ENCODE assay signal across 8 mouse cellular contexts in genomic region chr15:101113176-101113575, GRCm38 (mm10). TPM values are rescaled to one million over a fixed set of nuclear protein-coding genes. Genes with fewer than 3 reads are reported as not detected.
A peak's percentile ranks its signal among the peaks of the same experiment; 100 is the strongest.
DNase-seq lines count a peak whose midpoint lies in the region; ATAC-seq and TF ChIP-seq lines count a peak whose summit lies in the region.

No protein-coding gene starts in this region.

- no peak overlapping the region for H3K4me3 ChIP-seq in layer of hippocampus, adult 2 months
- H3K4me3 ChIP-seq in bone marrow, adult 2 months (replicated peaks; ENCODE audit: control insufficient read depth, low read depth, low read length): no peak overlapping the region
- H3K4me3 ChIP-seq in lung, postnatal 0 days (ENCODE audit: low read depth, low read length): no peak overlapping the region
- no peak overlapping the region for H3K4me3 ChIP-seq in forebrain, embryonic 16.5 days (replicated peaks; ENCODE audit: low read length)

- WGBS in bone marrow, adult 2 months: 2% methylated on average over 8 of the region's 8 CpGs
- WGBS in lung, postnatal 0 days: 14% methylated on average over 8 of the region's 8 CpGs
- 84% methylated on average over 8 of the region's 8 CpGs for WGBS in forebrain, embryonic 16.5 days

- H3K4me1 ChIP-seq in bone marrow, adult 2 months (ENCODE audit: control insufficient read depth, insufficient read depth, low read length): peaks cover 1% of the 10 kb centered on the region; the same call in 1 of the 2 replicates
- H3K4me1 ChIP-seq in lung, postnatal 0 days (ENCODE audit: insufficient read depth, low read depth, low read length): no peaks in the 10 kb centered on the region
- H3K4me1 ChIP-seq in forebrain, embryonic 16.5 days (replicated peaks; ENCODE audit: control insufficient read depth, insufficient read depth, low read length): no peaks in the 10 kb centered on the region

- TF ChIP-seq EP300 in lung, postnatal 0 days (IDR thresholded peaks at IDR 0.05): peak; percentile 66; the same call in 1 of the 2 replicates

- peak; percentile 93 for ATAC-seq in lung, postnatal 0 days
- ATAC-seq in forebrain, embryonic 16.5 days: no peak

- H3K27me3 ChIP-seq in lung, postnatal 0 days (replicated peaks; ENCODE audit: insufficient read depth, low read length): no peaks in the 10 kb centered on the region
- no peaks in the 10 kb centered on the region for H3K27me3 ChIP-seq in forebrain, embryonic 16.5 days (replicated peaks; ENCODE audit: control insufficient read depth, insufficient read depth, low read length)

- TF ChIP-seq POLR2A in bone marrow, adult 2 months (IDR thresholded peaks at IDR 0.05; ENCODE audit: borderline replicate concordance, control insufficient read depth, low read depth, low read length): no peak

- 0 out of 2 replicates have a peak overlapping the region, but pooled peaks have one; percentile 3 for H3K4me2 ChIP-seq in lung, postnatal 0 days (replicated peaks; ENCODE audit: low read depth, low read length)
- H3K4me2 ChIP-seq in forebrain, embryonic 16.5 days (ENCODE audit: low read length): no peak overlapping the region

- no peak for DNase-seq in layer of hippocampus, adult 2 months (ENCODE audit: low spot score in 2 of 2)
- no peak for DNase-seq in layer of hippocampus, adult 8-10 months (ENCODE audit: low spot score in 2 of 2)
- peak; percentile 72 for DNase-seq in kidney, adult 18-20 months
- DNase-seq in lung, postnatal 0 days (ENCODE audit: low spot score): peak; percentile 94
- DNase-seq in right cerebral cortex, adult 18-20 months: no peak
- DNase-seq in cerebellum, postnatal 36 days: no peak

- 0 out of 2 replicates have a peak overlapping the region, but pooled peaks have one; percentile 14 for H3K27ac ChIP-seq in layer of hippocampus, adult 2 months
- peak overlapping the region; percentile 23; the same call in 1 of the 2 replicates for H3K27ac ChIP-seq in bone marrow, adult 2 months (ENCODE audit: control insufficient read depth, insufficient read depth, low read depth, low read length, poor library complexity)
- peak overlapping the region; percentile 39 for H3K27ac ChIP-seq in lung, postnatal 0 days (ENCODE audit: low read length)
- no peak overlapping the region for H3K27ac ChIP-seq in forebrain, embryonic 16.5 days (ENCODE audit: low read length)

- no peak for TF ChIP-seq CTCF in layer of hippocampus, adult 2 months (conservative IDR thresholded peaks at IDR 0.05)
- TF ChIP-seq CTCF in bone marrow, adult 2 months (IDR thresholded peaks at IDR 0.05; ENCODE audit: control insufficient read depth, insufficient read depth, low read length): no peak
- TF ChIP-seq CTCF in lung, postnatal 0 days (IDR thresholded peaks at IDR 0.05): peak; percentile 44

- no peak overlapping the region for H3K9ac ChIP-seq in lung, postnatal 0 days (replicated peaks; ENCODE audit: low read depth)
- no peak overlapping the region for H3K9ac ChIP-seq in forebrain, embryonic 16.5 days (replicated peaks; ENCODE audit: low read depth, low read length)

- no peaks in the 10 kb centered on the region for H3K36me3 ChIP-seq in lung, postnatal 0 days (ENCODE audit: insufficient read depth, low read length)
- no peaks in the 10 kb centered on the region for H3K36me3 ChIP-seq in forebrain, embryonic 16.5 days (ENCODE audit: control insufficient read depth, insufficient read depth)

- no peaks in the 10 kb centered on the region for H3K9me3 ChIP-seq in lung, postnatal 0 days (ENCODE audit: low read length)
- no peaks in the 10 kb centered on the region for H3K9me3 ChIP-seq in forebrain, embryonic 16.5 days (ENCODE audit: control insufficient read depth, low read length)

RNA-seq across cellular contexts. Expression of gene Ankrd33, which starts 2.4 kb away (rescaled TPM):
- total RNA-seq in layer of hippocampus, adult 2 months (2021): not detected
- total RNA-seq in layer of hippocampus, adult 8-10 months (2022): under 1 TPM in 1 of 4 experiments, not detected in 3; 0.25 TPM
- polyA plus RNA-seq in bone marrow, adult 2 months (2011; ENCODE audit: insufficient read depth, insufficient read length, low replicate concordance, missing spikeins): not detected in 2 replicates
- polyA plus RNA-seq in lung, postnatal 0 days (2015; fragmentation: Nextera tagmentation; extraction: Ambion mirVana): 0.13 TPM in 1 of 2 replicates, not detected in the other
- polyA plus RNA-seq in forebrain, embryonic 16.5 days (2015; fragmentation: Nextera tagmentation; extraction: Ambion mirVana): not detected in 2 replicates

RNA-seq across cellular contexts. Expression of gene Acvrl1, which starts 15.1 kb away (rescaled TPM):
- 10 to 100 TPM; 11.2 to 11.4 TPM for total RNA-seq in layer of hippocampus, adult 2 months (2021)
- 10 to 100 TPM; 14.1 to 16.5 (median 14.9) TPM for total RNA-seq in layer of hippocampus, adult 8-10 months (2022)
- polyA plus RNA-seq in bone marrow, adult 2 months (2011; ENCODE audit: insufficient read depth, insufficient read length, low replicate concordance, missing spikeins): 7.3 and 21.9 TPM in 2 replicates
- polyA plus RNA-seq in lung, postnatal 0 days (2015; fragmentation: Nextera tagmentation; extraction: Ambion mirVana): 159 and 168 TPM in 2 replicates
- 8.0 and 8.4 TPM in 2 replicates for polyA plus RNA-seq in forebrain, embryonic 16.5 days (2015; fragmentation: Nextera tagmentation; extraction: Ambion mirVana)

RNA-seq across cellular contexts. Expression of gene Fignl2, which starts 34.8 kb away (rescaled TPM):
- total RNA-seq in layer of hippocampus, adult 2 months (2021): 1 to 10 TPM; 1.1 to 1.7 TPM
- 1 to 10 TPM; 1.3 to 2.4 (median 1.8) TPM for total RNA-seq in layer of hippocampus, adult 8-10 months (2022)
- 0.45 and 1.9 TPM in 2 replicates for polyA plus RNA-seq in bone marrow, adult 2 months (2011; ENCODE audit: insufficient read depth, insufficient read length, low replicate concordance, missing spikeins)
- 0.48 and 0.60 TPM in 2 replicates for polyA plus RNA-seq in lung, postnatal 0 days (2015; fragmentation: Nextera tagmentation; extraction: Ambion mirVana)
- polyA plus RNA-seq in forebrain, embryonic 16.5 days (2015; fragmentation: Nextera tagmentation; extraction: Ambion mirVana): 0.05 TPM in 1 of 2 replicates, not detected in the other

Comparison
In these comparisons a context has a peak if more than half of its experiments do, and no peak if none do; other contexts are left out.
1. DNase-seq: peak in kidney, adult 18-20 months (single experiment) and lung, postnatal 0 days (single experiment); none in layer of hippocampus, adult 2 months (0 of 2), layer of hippocampus, adult 8-10 months (0 of 2), right cerebral cortex, adult 18-20 months (single experiment) and cerebellum, postnatal 36 days (0 of 2).